Mouse (Mus musculus): Measurements from ENCODE around the gene Tyw5.

DNA sequence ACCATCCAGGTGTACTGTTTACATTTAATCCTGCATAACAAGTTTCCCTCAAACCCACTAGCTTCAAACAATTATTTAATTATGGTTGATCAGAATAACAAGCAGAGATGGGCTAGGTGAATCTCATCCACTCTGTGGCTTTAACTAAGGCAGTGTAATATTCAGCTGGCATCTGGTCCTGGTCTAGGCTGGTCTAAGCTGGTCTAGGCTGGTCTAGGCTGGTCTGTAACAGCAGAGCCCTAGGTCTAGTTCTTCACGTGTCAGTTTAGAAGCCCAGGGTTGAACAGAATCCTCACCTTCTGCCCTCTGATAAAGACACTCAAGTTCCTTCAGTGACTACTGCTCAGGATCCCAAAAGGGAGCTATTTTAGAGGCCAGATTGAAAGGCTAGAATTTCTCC is 55.0 kb downstream of the Tyw5 start:
- TF ChIP-seq POLR2A (IDR thresholded peaks at IDR 0.05; ENCODE audit: low read depth, low read length) (no peak), CTCF (IDR thresholded peaks at IDR 0.05; ENCODE audit: extremely low read depth, insufficient read length, insufficient replicate concordance, low read depth, low read length) (no peak)
